Mouse (Mus musculus) kidney, adult 2 months (tissue): ENCODE measurements around the gene Stag2.

Experiments
- CTCF ChIP-seq: fragments of 200-500 bp; conservative IDR thresholded peaks from 2 replicates; pipeline ENCODE4 v1.5.1; 2011; ENCODE audit warnings: low read depth, mild to moderate bottlenecking, control low read depth, low read length, moderate library complexity, mixed read lengths; ENCODE audit not compliant: insufficient read depth, insufficient read length
- POLR2A ChIP-seq: fragments of 200-500 bp; IDR thresholded peaks from one replicate; pipeline ENCODE4 v1.6.1; 2011; ENCODE audit warnings: low read depth, low read length, control low read depth

- TF ChIP-seq POLR2A, result no peak
- peak; percentile 68 for TF ChIP-seq CTCF
Observed at GRCm38 (mm10) chrX:42148788-42149556, at the start of gene Stag2.
